Mouse (Mus musculus): ENCODE measurements around the gene Bbs1.

- TF ChIP-seq CTCF (IDR thresholded peaks at IDR 0.05; ENCODE audit: insufficient read depth, low read depth, low read length) (no peak), POLR2A (IDR thresholded peaks at IDR 0.05; ENCODE audit: insufficient read depth, low read depth, low read length) (peak; percentile 56; the same call in 1 of the 2 replicates)
These were observed at the start of gene Bbs1 for GRCm38 (mm10) chr19:4905979-4906794.
